Mouse (Mus musculus): ENCODE data around the gene Atp7a.
"Not testable (repeated sequence)": the region's sequence is repeated elsewhere in the genome, so short reads cannot be mapped to it uniquely, and the experiment has no call there.

Gene Atp7a

GRCm38 (mm10) chrX:106026418-106027342 is at the start of gene Atp7a:
Atp7a (plus strand) TSS chrX:106027276.
- DNase-seq (ENCODE audit: low spot score in 2 of 2) = peak; percentile 84

GRCm38 (mm10) chrX:106001605-106002004 is 25.5 kb upstream of the Atp7a start:
- no peak for DNase-seq (ENCODE audit: low spot score in 2 of 2)

GRCm38 (mm10) chrX:106010762-106011161 is 16.3 kb upstream of the Atp7a start:
- no peak for DNase-seq (ENCODE audit: low spot score in 2 of 2)

DNA sequence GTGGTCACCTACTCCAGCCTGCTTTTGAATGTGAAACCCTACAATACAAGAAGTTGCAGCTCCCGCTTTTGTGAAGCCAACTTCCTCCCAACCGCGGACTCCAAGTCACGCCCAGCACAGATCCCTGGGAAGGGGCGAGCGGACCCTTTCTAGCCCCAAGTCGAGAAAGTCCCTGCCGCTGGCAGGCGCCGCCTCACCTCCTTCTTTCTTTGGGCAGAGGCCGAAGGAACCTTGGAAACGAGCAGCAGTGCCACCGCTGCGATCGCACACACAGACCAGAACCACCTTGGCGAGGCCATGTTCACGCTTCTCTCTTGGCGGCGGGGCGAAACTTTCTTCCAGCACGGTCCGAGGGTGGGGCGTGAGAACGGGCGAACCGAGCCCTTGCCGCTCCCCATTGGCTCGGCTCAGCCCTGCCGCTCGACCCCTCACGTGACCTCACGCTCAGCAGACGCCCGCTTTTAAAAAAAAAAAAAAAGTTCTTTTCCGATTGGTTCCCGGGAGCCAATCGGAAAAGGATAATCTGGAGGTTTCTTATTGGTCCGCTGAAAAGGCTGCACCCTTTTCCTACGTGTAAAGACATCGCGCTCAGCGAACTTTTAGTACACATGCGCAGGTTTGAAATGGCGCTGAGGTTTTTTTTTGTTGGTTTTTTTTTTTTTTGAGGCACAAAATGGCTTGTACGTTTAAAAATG is 15.5 kb upstream of the Atp7a start, which contains the start of gene Magt1:
Gene Magt1, minus strand, starts transcription at position 442 of the 695 bp plus-strand sequence.
- peak; percentile 70 to 73 for DNase-seq (ENCODE audit: low spot score in 2 of 2)

DNA sequence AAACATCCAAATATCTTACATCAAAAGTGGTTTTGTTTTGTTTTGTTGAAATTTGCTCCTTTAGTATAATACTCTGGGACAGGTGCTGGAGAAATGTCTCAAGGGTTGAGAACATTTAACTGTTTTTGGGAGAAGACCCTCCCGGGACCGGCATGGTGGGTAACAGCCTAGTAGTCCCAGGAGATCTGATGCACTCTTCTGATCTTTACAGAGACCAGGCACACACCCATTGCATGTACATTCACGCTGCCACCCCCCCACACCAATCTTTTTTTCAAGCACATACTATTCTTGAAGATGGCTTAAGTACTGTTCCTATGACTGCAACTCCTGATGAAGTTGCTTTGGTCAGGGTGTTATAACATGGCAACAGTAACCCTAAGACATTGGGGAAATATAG is 14.5 kb upstream of the Atp7a start:
- DNase-seq (ENCODE audit: low spot score in 2 of 2) = no peak

DNA sequence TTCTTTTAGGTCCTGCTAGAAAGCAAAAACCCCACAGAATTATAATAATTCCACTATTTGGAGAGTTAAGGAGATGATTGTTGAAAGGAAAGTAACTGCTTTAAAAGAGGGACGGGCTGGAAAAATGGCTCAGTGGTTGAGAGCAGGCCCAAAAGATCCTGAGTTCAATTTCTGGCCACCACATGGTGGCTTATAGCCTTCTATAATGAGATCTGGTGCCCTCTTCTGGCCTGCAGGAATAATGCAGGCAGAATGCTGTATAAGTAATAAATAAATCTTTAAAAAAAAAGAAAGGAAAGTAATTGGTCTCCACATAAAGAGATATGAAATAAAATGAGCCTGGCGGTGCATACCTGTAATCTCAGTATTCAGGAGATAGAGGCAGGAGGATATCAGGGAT is 13.9 kb upstream of the Atp7a start:
- DNase-seq (ENCODE audit: low spot score in 2 of 2) = no peak

DNA sequence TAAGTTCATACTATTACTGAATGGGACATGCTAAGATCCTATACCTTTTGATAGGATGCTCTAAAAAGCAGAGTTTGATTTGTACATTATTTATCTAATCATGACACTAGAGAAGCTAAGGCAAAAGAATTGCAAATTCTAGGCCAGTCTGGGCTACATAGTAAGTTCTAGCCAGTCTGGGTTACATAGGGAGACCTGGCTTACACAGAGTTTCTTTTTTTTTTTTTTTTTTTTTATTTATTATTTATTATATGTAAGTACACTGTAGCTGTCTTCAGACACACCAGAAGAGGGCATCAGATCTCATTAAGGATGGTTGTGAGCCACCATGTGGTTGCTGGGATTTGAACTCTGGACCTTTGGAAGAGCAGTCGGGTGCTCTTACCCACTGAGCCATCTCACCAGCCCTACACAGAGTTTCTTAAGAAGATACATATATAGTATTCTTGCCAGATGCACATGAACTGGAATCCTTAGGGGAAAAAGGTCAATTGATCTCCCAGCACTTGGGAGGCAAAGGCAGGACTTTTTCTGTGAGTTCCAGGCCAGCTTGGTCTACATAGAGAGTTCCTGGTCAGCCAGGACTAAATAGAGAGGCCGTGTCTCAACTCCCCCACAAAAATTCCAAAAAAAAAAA is 12.2 kb upstream of the Atp7a start:
- not testable (repeated sequence) for DNase-seq (ENCODE audit: low spot score in 2 of 2)

DNA sequence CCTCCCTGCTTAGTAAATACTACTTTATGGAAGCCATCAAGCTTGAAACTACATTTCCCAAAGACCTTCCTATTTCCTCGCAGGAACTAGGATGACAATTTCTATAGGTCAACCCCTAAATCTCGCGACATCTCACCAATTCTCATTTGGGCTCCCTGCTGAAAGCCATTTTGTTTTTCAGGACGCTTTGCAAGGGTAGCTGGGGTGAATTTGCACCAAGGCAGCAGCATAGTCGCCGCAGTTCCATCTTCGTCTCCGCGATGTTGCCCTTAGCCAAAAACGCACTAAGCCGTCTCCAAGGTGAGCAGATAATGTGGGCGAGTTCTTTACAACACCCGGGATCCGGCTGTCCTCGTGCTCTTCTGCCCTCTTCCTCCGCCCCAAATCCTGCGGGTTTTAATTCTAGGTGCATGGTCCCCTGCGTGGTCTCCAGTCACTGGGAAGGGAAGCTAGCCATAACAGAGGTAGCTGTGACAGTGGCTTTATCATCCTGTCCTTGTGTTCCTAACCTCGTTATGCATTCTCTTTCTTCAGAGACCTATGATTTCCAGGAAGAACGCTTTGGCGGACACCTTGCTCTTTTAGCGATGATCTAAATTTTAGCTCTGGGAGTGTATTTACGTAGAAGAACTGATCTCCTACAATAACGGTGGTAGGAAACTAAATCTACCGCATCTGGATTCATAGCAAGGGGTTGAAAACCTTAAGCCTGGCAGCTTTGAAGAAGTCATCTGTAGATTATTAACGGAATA is 11.3 kb upstream of the Atp7a start, which contains the start of gene Cox7b:
Gene Cox7b, plus strand, starts transcription at position 130 of the 752 bp plus-strand sequence.
- DNase-seq (ENCODE audit: low spot score in 2 of 2) = peak; percentile 46 to 62

DNA sequence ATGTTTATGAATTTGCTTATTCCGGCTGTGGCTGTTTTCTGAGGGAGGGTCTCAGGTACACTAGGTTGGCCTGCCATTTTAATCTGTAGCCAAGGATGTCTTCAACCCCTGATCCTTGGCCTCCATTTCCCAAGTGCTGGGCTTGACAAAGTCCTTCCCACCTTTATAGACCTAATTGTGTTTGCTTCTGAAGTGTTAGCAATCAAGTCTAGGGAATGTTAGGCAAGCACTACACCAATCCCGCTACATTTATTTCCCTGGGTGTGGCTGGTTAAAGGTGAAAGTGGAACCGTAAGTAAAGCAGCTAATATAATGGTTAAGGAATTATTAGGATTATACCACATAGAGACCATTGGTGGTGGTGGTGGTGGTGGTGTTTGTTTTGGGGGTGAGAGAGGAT is 10.0 kb upstream of the Atp7a start:
- no peak for DNase-seq (ENCODE audit: low spot score in 2 of 2)

GRCm38 (mm10) chrX:106017516-106017915 is 9.6 kb upstream of the Atp7a start:
- DNase-seq (ENCODE audit: low spot score in 2 of 2) = no peak

GRCm38 (mm10) chrX:106027343-106027674 is 233 bp downstream of the Atp7a start:
- no peak for DNase-seq (ENCODE audit: low spot score in 2 of 2)

DNA sequence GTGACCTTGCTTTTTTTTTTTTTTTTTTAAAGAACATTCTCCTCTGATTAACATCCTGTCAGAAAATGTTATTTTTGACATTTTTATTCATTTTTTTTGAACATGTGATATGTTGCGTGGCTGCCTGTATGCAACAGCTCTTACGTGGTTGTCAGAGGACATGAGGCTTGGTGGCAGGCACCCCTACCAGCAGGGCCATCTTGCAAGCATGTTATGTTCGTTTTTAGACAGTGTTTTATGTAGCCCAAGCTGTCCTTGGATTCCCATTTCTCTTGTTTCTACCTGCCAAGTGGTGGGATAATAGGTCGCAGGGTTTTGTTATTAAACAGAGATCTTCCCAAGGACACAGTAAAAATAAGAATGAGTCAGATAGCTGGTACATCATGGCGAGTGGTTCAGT is 3.1 kb downstream of the Atp7a start:
- no peak for DNase-seq (ENCODE audit: low spot score in 2 of 2)

GRCm38 (mm10) chrX:106031124-106031523 is 4.0 kb downstream of the Atp7a start:
- no peak for DNase-seq (ENCODE audit: low spot score in 2 of 2)

- DNase-seq (ENCODE audit: low spot score in 2 of 2) = no peak
These were observed 8.7 kb downstream of the Atp7a start for GRCm38 (mm10) chrX:106035727-106036126.

GRCm38 (mm10) chrX:106037185-106037752 is 10.2 kb downstream of the Atp7a start:
- DNase-seq (ENCODE audit: low spot score in 2 of 2) = no peak

- no peak for DNase-seq (ENCODE audit: low spot score in 2 of 2)
These were observed 17.0 kb downstream of the Atp7a start for GRCm38 (mm10) chrX:106043863-106044617.

GRCm38 (mm10) chrX:106045455-106045854 is 18.4 kb downstream of the Atp7a start:
- DNase-seq (ENCODE audit: low spot score in 2 of 2) = no peak

GRCm38 (mm10) chrX:106045928-106046327 is 18.9 kb downstream of the Atp7a start:
- DNase-seq (ENCODE audit: low spot score in 2 of 2) = no peak

GRCm38 (mm10) chrX:106048191-106048590 is 21.1 kb downstream of the Atp7a start:
- DNase-seq (ENCODE audit: low spot score in 2 of 2) = no peak

GRCm38 (mm10) chrX:106077858-106078257 is 50.8 kb downstream of the Atp7a start:
- DNase-seq (ENCODE audit: low spot score in 2 of 2) = not testable (repeated sequence)
